Mouse (Mus musculus) left cerebral cortex, postnatal 25 days (tissue): Measurements from ENCODE around the gene Car1. TPM values are rescaled to one million over a fixed set of nuclear protein-coding genes. Genes with fewer than 3 reads are reported as not detected.
"Not testable (repeated sequence)": the region's sequence is repeated elsewhere in the genome, so short reads cannot be mapped to it uniquely, and the experiment has no call there.

Experiments
- DNase-seq, 2 experiments: peaks; one replicate each; pipeline ENCODE4 v3.0.0; 2022; ENCODE audit warnings: low spot score in 2 of 2, mixed read lengths in 1 of 2
- intact Hi-C: fragments of 180-260 bp; cut with DNase I; formaldehyde crosslinking; loops from one replicate; pipeline ENCODE4 v1.15.1; 2025
- total RNA-seq, 2 experiments: library from RNA; stranded (reverse); gene quantifications; 2 replicates each; pipeline ENCODE4 v1.2.3; 2021

Gene Car1
- total RNA-seq, 2 experiments from 2014 or later: not detected

GRCm38 (mm10) chr3:14786551-14787079 lies 21.6 kb downstream of the Car1 start:
- intact Hi-C loops: loop anchor here (5.0 kb wide), 1 partner anchor 84 kb away; no protein-coding TSS in a partner anchor
- no peak for DNase-seq

- intact Hi-C loops: loop anchor here (5.0 kb wide), 1 partner anchor 83 kb away; no protein-coding TSS in a partner anchor
- DNase-seq: no peak
These were observed 22.8 kb downstream of the Car1 start for GRCm38 (mm10) chr3:14785353-14785752.

- intact Hi-C loops: not testable (repeated sequence)
These were observed 25.0 kb downstream of the Car1 start for GRCm38 (mm10) chr3:14783198-14783597.

GRCm38 (mm10) chr3:14782365-14782764 lies 25.8 kb downstream of the Car1 start:
- DNase-seq, intact Hi-C loops: not testable (repeated sequence)

More at GRCm38 (mm10) chr3:14783198-14783597, 25.0 kb downstream of the Car1 start:
- DNase-seq: not testable (repeated sequence)

GRCm38 (mm10) chr3:14780212-14780611 lies 28.0 kb downstream of the Car1 start:
- DNase-seq: no peak
- intact Hi-C loops: no loop called here

- DNase-seq, intact Hi-C loops: not testable (repeated sequence)
These were observed 31.5 kb downstream of the Car1 start for GRCm38 (mm10) chr3:14776497-14777162.

GRCm38 (mm10) chr3:14774539-14774938 lies 33.6 kb downstream of the Car1 start:
- DNase-seq, intact Hi-C loops: not testable (repeated sequence)

- DNase-seq, intact Hi-C loops: not testable (repeated sequence)
These were observed 35.7 kb downstream of the Car1 start for GRCm38 (mm10) chr3:14772473-14772872.

GRCm38 (mm10) chr3:14764755-14765566 lies 43.2 kb downstream of the Car1 start:
- DNase-seq: no peak
- intact Hi-C loops: no loop called here

- intact Hi-C loops: no loop called here
- no peak for DNase-seq
These were observed 52.5 kb downstream of the Car1 start for GRCm38 (mm10) chr3:14755716-14756115.

GRCm38 (mm10) chr3:14746041-14746440 lies 62.1 kb downstream of the Car1 start:
- intact Hi-C loops: no loop called here
- no peak for DNase-seq

- intact Hi-C loops: no loop called here
- no peak for DNase-seq
These were observed 69.9 kb downstream of the Car1 start for GRCm38 (mm10) chr3:14738261-14738660.

- DNase-seq, intact Hi-C loops: not testable (repeated sequence)
These were observed 80.7 kb downstream of the Car1 start for GRCm38 (mm10) chr3:14727496-14727895.

- DNase-seq, intact Hi-C loops: not testable (repeated sequence)
These were observed 82.7 kb downstream of the Car1 start for GRCm38 (mm10) chr3:14725462-14725861.

Other genes with a start within 250 kb of the Car1 start
- 10 to 100 TPM; 80.5 to 87.7 TPM for gene 1810022K09Rik, start 197.1 kb downstream of the Car1 start, total RNA-seq
- 1 to 10 TPM; 1.1 TPM for gene Car13, start 166.6 kb downstream of the Car1 start, total RNA-seq
- gene Car3, start 55.1 kb upstream of the Car1 start, total RNA-seq: 1 to 10 TPM; 1.1 TPM
- 10 to 100 TPM; 92.6 to 97.8 TPM for gene Car2, start 77.9 kb upstream of the Car1 start, total RNA-seq